Mouse (Mus musculus) limb, embryonic 13.5 days (tissue): ENCODE measurements at regions not wholly inside any gene's neighbourhood (a gene's known extent, or its start where the extent isn't known, plus 50 kb on each side); places are given as distances from the start of the nearest gene placed in this dataset.

Source experiments
- ATAC-seq: fragments of 200-750 bp; cut with Nextera tagmentation; 2 replicates; pipeline ENCODE4 v1.8.0; 2017; ENCODE audit warnings: low read depth, moderate number of reproducible peaks, moderate TSS enrichment; ENCODE audit not compliant: low FRiP score
- H3K27ac ChIP-seq: fragments of 300-500 bp; sonication (generic); 2 replicates; pipeline ENCODE4 v1.5.1; 2015; ENCODE audit warnings: inconsistent platforms, mild to moderate bottlenecking, moderate library complexity
- H3K27me3 ChIP-seq: fragments of 300-500 bp; sonication (generic); 2 replicates; pipeline ENCODE4 v1.6.1; 2015; ENCODE audit warnings: mild to moderate bottlenecking, inconsistent platforms
- H3K36me3 ChIP-seq: fragments of 300-500 bp; sonication (generic); 2 replicates; pipeline ENCODE4 v1.6.1; 2015; ENCODE audit warnings: inconsistent platforms, mild to moderate bottlenecking, moderate library complexity
- H3K4me1 ChIP-seq: fragments of 300-500 bp; sonication (generic); 2 replicates; pipeline ENCODE4 v1.6.1; 2015; ENCODE audit warnings: inconsistent platforms
- H3K4me2 ChIP-seq: fragments of 300-500 bp; sonication (generic); replicated peaks from 2 replicates; pipeline ENCODE4 v1.6.1; 2015; ENCODE audit warnings: inconsistent platforms, mild to moderate bottlenecking, moderate library complexity
- H3K4me3 ChIP-seq: fragments of 300-500 bp; sonication (generic); 2 replicates; pipeline ENCODE4 v1.5.1; 2015; ENCODE audit warnings: moderate library complexity, mild to moderate bottlenecking, inconsistent platforms
- H3K9ac ChIP-seq: fragments of 300-500 bp; sonication (generic); 2 replicates; pipeline ENCODE4 v1.6.1; 2015; ENCODE audit warnings: mild to moderate bottlenecking, inconsistent platforms
- H3K9me3 ChIP-seq: fragments of 300-500 bp; sonication (generic); 2 replicates; pipeline ENCODE4 v1.6.1; 2016; ENCODE audit warnings: inconsistent platforms
- WGBS: fragments of 180-500 bp; shearing (Covaris S2); methylation state at CpG from one replicate; pipeline ENCODE4 v1.1.7; 2015; 5-methylcytosine and 5-hydroxymethylcytosine counted together

DNA sequence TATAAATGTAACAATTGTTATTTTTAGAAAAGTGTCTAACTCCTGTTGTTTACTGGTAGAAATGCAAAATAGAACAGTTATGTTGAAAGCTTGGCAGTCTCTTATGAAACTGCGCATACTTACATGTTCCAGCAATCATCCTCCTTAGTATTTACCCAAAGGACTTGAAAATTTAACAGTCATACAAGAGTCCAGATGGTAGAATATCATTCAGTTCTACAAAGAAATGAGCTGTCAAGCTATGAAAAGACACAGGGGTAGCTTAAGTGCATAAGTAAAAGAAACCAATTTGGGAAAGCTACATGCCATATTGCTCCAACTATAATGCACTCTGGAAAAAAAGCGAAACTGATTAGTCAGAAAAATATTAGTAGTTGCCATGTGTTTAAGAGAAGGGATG lies 196.7 kb downstream of the Ndufa4 start:
- no peak for ATAC-seq
- Histone ChIP-seq H3K36me3 (no peaks in the 10 kb centered on the region), H3K4me3 (no peak overlapping the region), H3K4me2 (no peak overlapping the region), H3K9me3 (no peaks in the 10 kb centered on the region; the same call in 1 of the 2 replicates), H3K27me3 (no peaks in the 10 kb centered on the region), H3K9ac (no peak overlapping the region), H3K4me1 (no peaks in the 10 kb centered on the region), H3K27ac (no peak overlapping the region)
- WGBS = 81% methylated on average over 2 of the region's 2 CpGs

DNA sequence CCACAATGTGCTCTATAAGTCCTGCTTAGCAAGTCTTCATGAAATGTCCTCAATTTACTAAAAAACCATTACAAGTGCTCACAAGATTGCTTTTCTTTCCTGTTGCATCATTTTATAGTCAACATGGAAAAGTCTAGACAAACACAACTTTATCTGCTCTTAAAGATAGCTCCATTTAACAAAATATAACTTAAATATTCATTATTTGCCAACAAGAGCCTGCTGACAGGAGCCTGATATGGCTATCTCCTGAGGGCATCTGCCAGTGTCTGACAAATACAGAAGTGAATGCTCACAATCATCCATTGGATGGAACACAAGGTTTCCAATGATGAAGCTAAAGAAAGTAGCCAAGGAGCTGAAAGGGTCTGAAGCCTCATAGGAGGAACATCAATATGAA lies 197.8 kb downstream of the Ndufa4 start:
- Histone ChIP-seq H3K4me1 (no peaks in the 10 kb centered on the region), H3K4me2 (no peak overlapping the region), H3K4me3 (no peak overlapping the region), H3K9me3 (no peaks in the 10 kb centered on the region; the same call in 1 of the 2 replicates), H3K9ac (no peak overlapping the region), H3K27ac (no peak overlapping the region), H3K27me3 (no peaks in the 10 kb centered on the region), H3K36me3 (no peaks in the 10 kb centered on the region)
- ATAC-seq = no peak
